Mouse (Mus musculus): ENCODE results near the gene Isg20l2.

- 0 out of 2 replicates have a peak, but pooled peaks have one; percentile 2 for TF ChIP-seq CTCF (IDR thresholded peaks at IDR 0.05; ENCODE audit: control insufficient read depth, insufficient read depth, low read length)
- peak; percentile 68; the same call in 1 of the 2 replicates for TF ChIP-seq POLR2A (IDR thresholded peaks at IDR 0.05; ENCODE audit: borderline replicate concordance, control insufficient read depth, low read depth, low read length)
Observed at GRCm38 (mm10) chr3:87905880-87906485, 24.1 kb upstream of the Isg20l2 start, which contains the start of gene Hdgf.

Data from bone marrow, adult 2 months (tissue).